Mouse (Mus musculus) lung, embryonic 14.5 days (tissue): ENCODE data around the gene Tenm4. TPM values are rescaled to one million over a fixed set of nuclear protein-coding genes. Genes with fewer than 3 reads are reported as not detected.

ENCODE experiments used
- ATAC-seq: fragments of 200-750 bp; cut with Nextera tagmentation; 2 replicates; pipeline ENCODE4 v1.8.0; 2017; ENCODE audit warnings: mild to moderate bottlenecking, moderate TSS enrichment, moderate library complexity; ENCODE audit not compliant: insufficient read depth
- DNase-seq: peaks from one replicate; pipeline ENCODE4 v3.0.0-alpha.2; 2015
- H3K27ac ChIP-seq: fragments of 300-500 bp; sonication (generic); 2 replicates; pipeline ENCODE4 v1.5.1; 2014; ENCODE audit warnings: low read depth, mild to moderate bottlenecking, moderate library complexity
- H3K27me3 ChIP-seq: fragments of 300-500 bp; sonication (generic); 2 replicates; pipeline ENCODE4 v1.6.1; 2014; ENCODE audit warnings: low read length, control low read depth; ENCODE audit not compliant: insufficient read depth
- H3K36me3 ChIP-seq: fragments of 300-500 bp; sonication (generic); 2 replicates; pipeline ENCODE4 v1.6.1; 2014; ENCODE audit warnings: control low read depth; ENCODE audit not compliant: insufficient read depth
- H3K4me1 ChIP-seq: fragments of 300-500 bp; sonication (generic); 2 replicates; pipeline ENCODE4 v1.6.1; 2014; ENCODE audit warnings: antibody characterized with exemption, control low read depth; ENCODE audit not compliant: insufficient read depth
- H3K4me2 ChIP-seq: fragments of 300-500 bp; sonication (generic); 2 replicates; pipeline ENCODE4 v1.6.1; 2014; ENCODE audit warnings: mild to moderate bottlenecking
- H3K4me3 ChIP-seq: fragments of 300-500 bp; sonication (generic); 2 replicates; pipeline ENCODE4 v1.5.1; 2014; ENCODE audit warnings: low read depth, low read length
- H3K9ac ChIP-seq: fragments of 300-500 bp; sonication (generic); 2 replicates; pipeline ENCODE4 v1.6.1; 2014
- H3K9me3 ChIP-seq: fragments of 300-500 bp; sonication (generic); 2 replicates; pipeline ENCODE4 v1.6.1; 2016; ENCODE audit warnings: low read depth, low read length, control low read depth
- CTCF ChIP-seq: IDR thresholded peaks from 2 replicates; pipeline ENCODE4 v1.5.1; 2016; ENCODE audit warnings: antibody characterized with exemption, low read depth
- WGBS: fragments of 180-500 bp; shearing (Covaris S2); extraction: QIAGEN DNeasy Blood & Tissue Kit; methylation state at CpG from one replicate; pipeline ENCODE4 v1.1.7; 2014; 5-methylcytosine and 5-hydroxymethylcytosine counted together
- polyA plus RNA-seq: library from polyadenylated mRNA; unstranded; fragments of >200 nt; fragmentation: Nextera tagmentation; extraction: Ambion mirVana; gene quantifications from 2 replicates; pipeline ENCODE4 v1.2.1, GENCODE M21; 2014

Gene Tenm4
- polyA plus RNA-seq, 1 experiment from 2014 or later, result 24.9 TPM

DNA sequence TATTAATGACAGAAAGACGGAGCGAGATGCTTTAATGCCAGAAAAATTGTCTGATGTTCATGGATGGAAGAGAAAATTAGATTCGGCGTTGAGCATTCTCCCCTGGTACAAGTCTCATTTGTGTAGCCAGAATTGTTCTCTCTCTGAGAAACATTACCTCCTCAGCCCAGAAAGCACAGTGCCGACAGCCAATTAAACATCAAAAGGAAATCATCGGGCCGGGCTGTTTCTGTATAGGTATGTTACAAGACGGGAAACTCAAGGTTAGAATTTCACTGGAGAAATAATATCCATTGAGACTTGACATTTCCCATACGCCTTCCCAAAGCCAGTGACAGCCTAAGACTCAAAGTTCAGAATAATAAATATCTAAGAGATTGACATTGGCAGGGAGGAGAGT is 614.8 kb downstream of the Tenm4 start:
- 65% methylated on average over 9 of the region's 9 CpGs for WGBS
- H3K36me3 ChIP-seq, result no peaks in the 10 kb centered on the region
- no peak overlapping the region for H3K4me3 ChIP-seq
- H3K4me1 ChIP-seq, result no peaks in the 10 kb centered on the region
- H3K9me3 ChIP-seq, result no peaks in the 10 kb centered on the region
- H3K9ac ChIP-seq, result no peak overlapping the region
- no peaks in the 10 kb centered on the region for H3K27me3 ChIP-seq
- no peak for ATAC-seq
- no peak for TF ChIP-seq CTCF
- H3K4me2 ChIP-seq, result no peak overlapping the region
- DNase-seq, result no peak
- no peak overlapping the region for H3K27ac ChIP-seq

DNA sequence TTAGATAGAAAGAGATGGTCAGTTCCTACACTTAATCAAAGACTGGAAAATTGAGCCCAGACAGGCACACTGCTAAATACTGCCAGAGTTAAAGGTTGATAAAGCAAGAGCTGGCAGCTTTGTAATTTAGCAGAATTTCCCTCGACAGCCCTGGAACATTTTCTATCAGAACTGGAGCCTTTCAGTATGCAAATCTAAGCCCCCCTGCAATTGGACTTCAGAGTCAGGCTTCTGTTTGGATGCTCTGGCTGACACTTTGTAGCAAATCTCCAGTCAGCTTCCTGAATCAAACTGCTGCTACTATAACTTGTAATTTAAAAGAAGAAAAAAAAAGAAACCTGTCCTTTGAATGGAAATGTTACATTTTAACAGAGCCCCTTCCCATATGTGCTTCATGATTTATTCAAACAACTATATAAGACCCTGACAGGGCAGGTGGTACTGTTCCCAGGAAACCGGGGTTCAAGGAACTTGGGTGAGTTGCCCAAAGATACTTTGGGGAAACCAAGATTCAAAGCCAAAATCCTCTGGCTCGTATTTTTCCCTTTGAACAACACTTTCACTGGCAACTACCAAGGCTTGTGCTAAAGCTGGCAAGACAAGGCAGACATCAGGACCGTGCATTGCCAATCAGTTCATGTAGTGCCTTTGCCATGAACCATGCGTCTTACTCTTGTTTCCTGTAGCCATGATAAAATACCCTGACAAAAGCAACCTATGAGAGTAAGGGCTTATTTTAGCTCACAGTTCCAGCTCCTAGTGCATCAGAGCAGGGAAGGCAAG is 615.4 kb downstream of the Tenm4 start:
- WGBS, result 72% methylated on average over 5 of the region's 5 CpGs
- ATAC-seq, result no peak

DNA sequence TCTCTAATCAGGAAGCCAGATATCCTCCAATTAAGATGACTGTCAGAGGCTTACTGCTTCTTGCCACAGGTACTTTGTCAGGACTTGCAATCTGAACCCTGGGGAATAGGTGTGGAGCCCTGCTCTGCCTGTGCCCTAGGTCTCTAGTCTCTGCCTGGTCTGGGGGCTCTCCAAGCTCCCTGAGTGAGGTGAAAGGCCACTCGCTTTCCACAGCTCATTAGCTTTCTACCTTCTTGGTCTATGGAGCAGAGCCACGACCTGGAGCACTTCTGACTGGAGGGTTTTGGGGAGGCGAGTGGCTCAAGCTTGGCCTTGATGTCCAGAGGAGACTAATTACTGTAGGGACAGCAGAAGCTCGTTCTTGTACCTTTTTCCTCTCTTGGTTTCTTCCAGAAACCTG is 617.1 kb downstream of the Tenm4 start:
- H3K27ac ChIP-seq, result no peak overlapping the region
- H3K4me3 ChIP-seq, result no peak overlapping the region
- no peaks in the 10 kb centered on the region for H3K9me3 ChIP-seq
- WGBS, result 79% methylated on average over 4 of the region's 4 CpGs
- TF ChIP-seq CTCF, result no peak
- H3K4me2 ChIP-seq, result no peak overlapping the region
- ATAC-seq, result no peak
- no peaks in the 10 kb centered on the region for H3K36me3 ChIP-seq
- no peaks in the 10 kb centered on the region for H3K27me3 ChIP-seq
- no peak for DNase-seq
- H3K9ac ChIP-seq, result no peak overlapping the region
- H3K4me1 ChIP-seq, result no peaks in the 10 kb centered on the region

More for the DNA sequence above, 615.4 kb downstream of the Tenm4 start:
- no peak overlapping the region for H3K9ac ChIP-seq
- no peaks in the 10 kb centered on the region for H3K4me1 ChIP-seq
- H3K9me3 ChIP-seq, result no peaks in the 10 kb centered on the region
- no peaks in the 10 kb centered on the region for H3K27me3 ChIP-seq
- DNase-seq, result no peak
- H3K4me3 ChIP-seq, result no peak overlapping the region
- H3K27ac ChIP-seq, result no peak overlapping the region
- H3K36me3 ChIP-seq, result no peaks in the 10 kb centered on the region
- TF ChIP-seq CTCF, result no peak
- no peak overlapping the region for H3K4me2 ChIP-seq

DNA sequence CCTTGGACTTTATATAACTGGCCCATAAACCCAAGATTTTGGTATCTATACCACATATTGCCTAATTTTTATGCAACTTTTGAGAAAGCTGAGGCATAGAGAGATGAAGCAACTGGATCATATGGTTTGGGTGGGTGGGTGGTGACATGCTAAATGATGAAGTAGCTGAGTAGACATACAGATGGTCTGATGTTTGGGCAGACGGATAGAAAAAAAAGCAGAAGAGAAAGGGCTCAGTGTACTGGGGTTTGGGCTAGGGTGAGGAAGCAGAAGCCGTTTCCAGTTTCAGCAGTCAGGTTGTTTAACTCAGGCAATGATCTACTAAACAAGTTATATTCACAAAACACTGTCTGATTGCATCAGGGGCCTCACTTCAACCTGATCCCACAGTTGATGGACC is 619.3 kb downstream of the Tenm4 start:
- H3K4me3 ChIP-seq, result no peak overlapping the region
- no peak for ATAC-seq
- TF ChIP-seq CTCF, result no peak
- no peaks in the 10 kb centered on the region for H3K36me3 ChIP-seq
- H3K27ac ChIP-seq, result no peak overlapping the region
- 59% methylated on average over 2 of the region's 2 CpGs for WGBS
- no peak overlapping the region for H3K9ac ChIP-seq
- H3K4me2 ChIP-seq, result no peak overlapping the region
- H3K27me3 ChIP-seq, result no peaks in the 10 kb centered on the region
- no peak for DNase-seq
- H3K9me3 ChIP-seq, result no peaks in the 10 kb centered on the region
- H3K4me1 ChIP-seq, result peaks cover 7% of the 10 kb centered on the region

DNA sequence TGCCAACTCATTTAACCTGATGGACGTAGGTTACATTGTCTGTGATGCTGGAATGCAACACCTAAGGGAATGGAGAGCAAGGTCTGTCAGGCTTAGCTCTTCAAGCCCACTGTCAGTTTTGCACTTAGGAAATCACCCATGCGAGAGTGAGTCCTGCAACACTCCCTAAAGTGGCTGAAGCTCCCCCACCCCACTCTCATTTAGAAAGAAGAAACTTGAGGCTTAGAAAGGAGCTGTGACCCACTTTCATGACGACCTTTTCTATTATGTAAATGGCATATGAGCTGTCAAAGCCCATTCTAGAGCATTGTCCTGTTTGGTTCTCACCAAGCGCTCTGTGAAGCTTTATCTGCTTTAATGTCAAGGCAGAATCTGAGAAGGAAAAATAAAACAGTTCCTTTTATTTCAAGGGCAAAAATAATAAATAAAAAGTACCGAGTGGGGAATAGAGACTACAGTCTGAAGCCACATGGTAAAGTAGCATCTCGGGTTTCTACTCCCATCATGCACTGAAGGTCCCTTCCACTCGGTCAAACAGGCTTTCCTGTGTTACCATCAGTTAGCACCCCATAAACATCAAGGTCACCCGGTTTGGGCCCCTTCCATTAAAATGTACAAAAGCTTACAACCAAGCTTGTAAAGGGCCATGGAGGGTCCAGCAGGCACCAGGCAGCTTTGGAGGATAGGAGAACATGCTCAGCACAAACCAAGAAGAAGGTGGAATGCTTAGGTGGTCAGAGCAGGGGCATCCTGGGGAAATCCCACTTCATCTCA is 621.6 kb downstream of the Tenm4 start:
- Histone ChIP-seq H3K4me1 (peaks cover 25% of the 10 kb centered on the region), H3K4me2 (no peak overlapping the region), H3K4me3 (no peak overlapping the region), H3K27me3 (no peaks in the 10 kb centered on the region), H3K9ac (no peak overlapping the region), H3K27ac (no peak overlapping the region), H3K36me3 (no peaks in the 10 kb centered on the region), H3K9me3 (no peaks in the 10 kb centered on the region)
- 50% methylated on average over 8 of the region's 8 CpGs for WGBS
- TF ChIP-seq CTCF, result no peak
- no peak for ATAC-seq
- no peak for DNase-seq

DNA sequence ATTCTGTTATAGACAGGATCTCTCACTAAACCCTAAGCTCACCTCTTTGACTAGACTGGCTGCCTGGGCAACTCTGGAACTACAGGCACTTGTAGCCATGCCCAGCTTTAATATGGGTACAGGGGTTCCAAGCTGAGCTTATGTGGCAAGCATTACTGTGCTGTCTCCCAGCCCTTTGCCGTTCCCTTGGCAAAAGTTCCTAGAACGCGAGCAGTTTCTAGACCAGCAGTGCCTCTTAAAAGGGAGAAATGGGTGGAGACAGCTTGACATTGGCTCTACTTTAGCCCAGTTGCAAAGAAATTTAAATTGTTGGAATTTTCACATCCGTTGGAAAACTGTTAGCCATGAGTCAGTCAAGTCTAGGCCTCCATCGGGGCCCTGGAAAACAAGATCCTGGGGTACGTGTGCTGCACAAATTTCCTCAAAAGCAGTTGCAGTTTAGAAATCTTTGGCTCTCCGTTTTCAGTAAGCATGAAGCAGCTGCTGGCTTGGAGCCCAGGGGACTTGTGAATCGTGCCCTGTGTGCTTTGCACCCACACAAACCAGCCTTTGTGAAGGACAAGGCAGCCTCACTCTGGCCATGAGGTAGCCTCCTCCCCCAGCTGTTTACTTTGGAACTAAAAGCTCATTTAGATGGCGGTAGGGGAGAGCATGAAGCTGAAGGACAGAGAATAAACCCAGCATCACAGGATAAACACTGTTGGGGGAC is 625.1 kb downstream of the Tenm4 start:
- peak overlapping the region; percentile 28; the same call in 1 of the 2 replicates for H3K9ac ChIP-seq
- TF ChIP-seq CTCF, result no peak
- H3K27ac ChIP-seq, result peak overlapping the region; percentile 96
- no peaks in the 10 kb centered on the region for H3K9me3 ChIP-seq
- peak; percentile 93 for DNase-seq
- ATAC-seq, result peak; percentile 91
- H3K4me2 ChIP-seq, result peak overlapping the region; percentile 37
- H3K4me1 ChIP-seq, result peaks cover 27% of the 10 kb centered on the region
- 16% methylated on average over 9 of the region's 9 CpGs for WGBS
- H3K4me3 ChIP-seq, result no peak overlapping the region; the same call in 1 of the 2 replicates
- no peaks in the 10 kb centered on the region for H3K36me3 ChIP-seq
- H3K27me3 ChIP-seq, result no peaks in the 10 kb centered on the region
